Mouse (Mus musculus) kidney, postnatal 4 days (tissue): ENCODE results near the gene Upf2.
"Not testable (repeated sequence)": the region's sequence is repeated elsewhere in the genome, so short reads cannot be mapped to it uniquely, and the experiment has no call there.

Experiments
- DNase-seq, 2 experiments: peaks; one replicate each; pipeline ENCODE4 v3.0.0; 2021; ENCODE audit warnings: mixed read lengths in 2 of 2

Upf2 gene

GRCm38 (mm10) chr2:5949821-5950220, 1.4 kb upstream of the Upf2 start:
- DNase-seq, result not testable (repeated sequence)

- peak; percentile 10 to 36 for DNase-seq
Observed at GRCm38 (mm10) chr2:5950305-5950704, 964 bp upstream of the Upf2 start.

- peak in 1 of 2 experiments; percentile 78 for DNase-seq
Observed at GRCm38 (mm10) chr2:5951621-5952211, 447 bp downstream of the Upf2 start.

- no peak for DNase-seq
Observed at GRCm38 (mm10) chr2:5957705-5958104, 6.4 kb downstream of the Upf2 start.

- no peak for DNase-seq
Observed at GRCm38 (mm10) chr2:5962265-5962664, 11.0 kb downstream of the Upf2 start.

- not testable (repeated sequence) for DNase-seq
Observed at GRCm38 (mm10) chr2:5963729-5964128, 12.5 kb downstream of the Upf2 start.

GRCm38 (mm10) chr2:5965972-5966371, 14.7 kb downstream of the Upf2 start:
- DNase-seq, result no peak

- not testable (repeated sequence) for DNase-seq
Observed at GRCm38 (mm10) chr2:5970629-5971028, 19.4 kb downstream of the Upf2 start.

GRCm38 (mm10) chr2:5977532-5977931, 26.3 kb downstream of the Upf2 start:
- no peak for DNase-seq

GRCm38 (mm10) chr2:5995538-5995937, 44.3 kb downstream of the Upf2 start:
- peak; percentile 47 to 55 for DNase-seq

GRCm38 (mm10) chr2:6003949-6004348, 52.7 kb downstream of the Upf2 start:
- DNase-seq, result no peak

- no peak for DNase-seq
Observed at GRCm38 (mm10) chr2:6014532-6014931, 63.3 kb downstream of the Upf2 start.

- DNase-seq, result not testable (repeated sequence)
Observed at GRCm38 (mm10) chr2:6015182-6015581, 63.9 kb downstream of the Upf2 start.

- no peak for DNase-seq
Observed at GRCm38 (mm10) chr2:6020570-6020969, 69.3 kb downstream of the Upf2 start.

- DNase-seq, result no peak
Observed at GRCm38 (mm10) chr2:6042644-6043043, 91.4 kb downstream of the Upf2 start.

GRCm38 (mm10) chr2:6046796-6047195, 95.5 kb downstream of the Upf2 start:
- no peak for DNase-seq

- no peak for DNase-seq
Observed at GRCm38 (mm10) chr2:6048570-6048969, 97.3 kb downstream of the Upf2 start.

GRCm38 (mm10) chr2:6049018-6049417, 97.7 kb downstream of the Upf2 start:
- DNase-seq, result no peak

- DNase-seq, result no peak
Observed at GRCm38 (mm10) chr2:6055466-6055865, 104.2 kb downstream of the Upf2 start.

- no peak for DNase-seq
Observed at GRCm38 (mm10) chr2:6056518-6056917, 105.2 kb downstream of the Upf2 start.

- DNase-seq, result no peak
Observed at GRCm38 (mm10) chr2:6059291-6059690, 108.0 kb downstream of the Upf2 start.

- DNase-seq, result no peak
Observed at GRCm38 (mm10) chr2:6060071-6060804, 109.0 kb downstream of the Upf2 start.

- DNase-seq, result no peak
Observed at GRCm38 (mm10) chr2:6067341-6067740, 116.1 kb downstream of the Upf2 start.

GRCm38 (mm10) chr2:6070925-6071324, 119.7 kb downstream of the Upf2 start:
- DNase-seq, result no peak
